Mouse (Mus musculus) heart, embryonic 15.5 days (tissue): ENCODE measurements around the gene Mrs2. TPM values are rescaled to one million over a fixed set of nuclear protein-coding genes. Genes with fewer than 3 reads are reported as not detected.

Experiments used
- ATAC-seq: fragments of 200-750 bp; cut with Nextera tagmentation; replicated peaks from 2 replicates; pipeline ENCODE4 v1.8.0; 2017; ENCODE audit warnings: low read depth, moderate TSS enrichment; ENCODE audit not compliant: insufficient number of reproducible peaks, insufficient read depth, low FRiP score
- H3K27ac ChIP-seq: fragments of 300-500 bp; sonication (generic); 2 replicates; pipeline ENCODE4 v1.5.1; 2015; ENCODE audit warnings: mild to moderate bottlenecking, inconsistent platforms
- H3K27me3 ChIP-seq: fragments of 300-500 bp; sonication (generic); 2 replicates; pipeline ENCODE4 v1.6.1; 2015; ENCODE audit warnings: inconsistent platforms
- H3K36me3 ChIP-seq: fragments of 300-500 bp; sonication (generic); 2 replicates; pipeline ENCODE4 v1.6.1; 2015; ENCODE audit warnings: mild to moderate bottlenecking, inconsistent platforms
- H3K4me1 ChIP-seq: fragments of 300-500 bp; sonication (generic); replicated peaks from 2 replicates; pipeline ENCODE4 v1.6.1; 2015; ENCODE audit warnings: inconsistent platforms
- H3K4me2 ChIP-seq: fragments of 300-500 bp; sonication (generic); 2 replicates; pipeline ENCODE4 v1.6.1; 2015; ENCODE audit warnings: inconsistent platforms, mild to moderate bottlenecking, moderate library complexity
- H3K4me3 ChIP-seq: fragments of 300-500 bp; sonication (generic); 2 replicates; pipeline ENCODE4 v1.5.1; 2015; ENCODE audit warnings: mild to moderate bottlenecking, inconsistent platforms
- H3K9ac ChIP-seq: fragments of 300-500 bp; sonication (generic); 2 replicates; pipeline ENCODE4 v1.6.1; 2015; ENCODE audit warnings: mild to moderate bottlenecking, inconsistent platforms
- H3K9me3 ChIP-seq: fragments of 300-500 bp; sonication (generic); replicated peaks from 2 replicates; pipeline ENCODE4 v1.6.1; 2016; ENCODE audit warnings: inconsistent platforms
- WGBS: fragments of 180-500 bp; shearing (Covaris S2); methylation state at CpG from one replicate; pipeline ENCODE4 v1.1.7; 2015; ENCODE audit warnings: mixed read lengths; 5-methylcytosine and 5-hydroxymethylcytosine counted together
- polyA plus RNA-seq: library from polyadenylated mRNA; unstranded; fragments of >200 nt; fragmentation: Nextera tagmentation; extraction: Ambion mirVana; gene quantifications from 2 replicates; pipeline ENCODE4 v1.2.1, GENCODE M21; 2015

Mrs2 gene
- polyA plus RNA-seq, 1 experiment from 2014 or later, result 13.1 TPM

GRCm38 (mm10) chr13:25023129-25023528 lies 3.0 kb upstream of the Mrs2 start:
- H3K36me3 ChIP-seq, result no peaks in the 10 kb centered on the region
- H3K4me3 ChIP-seq, result no peak overlapping the region
- no peak overlapping the region for H3K4me2 ChIP-seq
- no peaks in the 10 kb centered on the region for H3K27me3 ChIP-seq
- WGBS, result 70% methylated on average over 3 of the region's 3 CpGs
- H3K9ac ChIP-seq, result no peak overlapping the region
- no peak for ATAC-seq
- H3K4me1 ChIP-seq, result peaks cover 13% of the 10 kb centered on the region
- H3K9me3 ChIP-seq, result no peaks in the 10 kb centered on the region
- no peak overlapping the region for H3K27ac ChIP-seq

- WGBS, result 69% methylated on average over 4 of the region's 4 CpGs
- Histone ChIP-seq H3K9me3 (no peaks in the 10 kb centered on the region), H3K27ac (no peak overlapping the region), H3K4me2 (no peak overlapping the region), H3K27me3 (no peaks in the 10 kb centered on the region), H3K9ac (no peak overlapping the region), H3K36me3 (peaks cover 3% of the 10 kb centered on the region; the same call in 1 of the 2 replicates), H3K4me1 (peaks cover 13% of the 10 kb centered on the region), H3K4me3 (no peak overlapping the region)
- ATAC-seq, result no peak
These were observed 2.2 kb upstream of the Mrs2 start for GRCm38 (mm10) chr13:25022386-25022785.

GRCm38 (mm10) chr13:25020540-25020892 lies 337 bp upstream of the Mrs2 start:
- Histone ChIP-seq H3K9me3 (no peaks in the 10 kb centered on the region), H3K36me3 (peaks cover 3% of the 10 kb centered on the region; the same call in 1 of the 2 replicates), H3K4me3 (peak overlapping the region; percentile 74), H3K27me3 (no peaks in the 10 kb centered on the region), H3K4me1 (peaks cover 16% of the 10 kb centered on the region), H3K9ac (peak overlapping the region; percentile 81; the same call in 1 of the 2 replicates), H3K4me2 (peak overlapping the region; percentile 80), H3K27ac (peak overlapping the region; percentile 85)
- no peak for ATAC-seq
- 38% methylated on average over 4 of the region's 4 CpGs for WGBS

GRCm38 (mm10) chr13:25018316-25018715 lies 1.9 kb downstream of the Mrs2 start:
- peaks cover 16% of the 10 kb centered on the region for H3K4me1 ChIP-seq
- peaks cover 3% of the 10 kb centered on the region; the same call in 1 of the 2 replicates for H3K36me3 ChIP-seq
- no peak overlapping the region for H3K9ac ChIP-seq
- no peaks in the 10 kb centered on the region for H3K27me3 ChIP-seq
- 88% methylated on average over 9 of the region's 9 CpGs for WGBS
- H3K4me3 ChIP-seq, result peak overlapping the region; percentile 74
- ATAC-seq, result no peak
- no peak overlapping the region for H3K27ac ChIP-seq
- peak overlapping the region; percentile 80; the same call in 1 of the 2 replicates for H3K4me2 ChIP-seq
- no peaks in the 10 kb centered on the region for H3K9me3 ChIP-seq

- no peaks in the 10 kb centered on the region for H3K4me1 ChIP-seq
- no peaks in the 10 kb centered on the region for H3K9me3 ChIP-seq
- no peak overlapping the region for H3K4me2 ChIP-seq
- WGBS, result 76% methylated on average over 8 of the region's 8 CpGs
- no peaks in the 10 kb centered on the region for H3K27me3 ChIP-seq
- H3K9ac ChIP-seq, result no peak overlapping the region
- H3K27ac ChIP-seq, result no peak overlapping the region
- no peak overlapping the region for H3K4me3 ChIP-seq
- peaks cover 11% of the 10 kb centered on the region for H3K36me3 ChIP-seq
- no peak for ATAC-seq
These were observed 13.1 kb downstream of the Mrs2 start for GRCm38 (mm10) chr13:25007115-25007514.

GRCm38 (mm10) chr13:25002965-25003364 lies 17.2 kb downstream of the Mrs2 start:
- Histone ChIP-seq H3K4me2 (no peak overlapping the region), H3K9ac (no peak overlapping the region), H3K36me3 (peaks cover 48% of the 10 kb centered on the region), H3K4me1 (no peaks in the 10 kb centered on the region), H3K27me3 (no peaks in the 10 kb centered on the region), H3K27ac (no peak overlapping the region), H3K9me3 (no peaks in the 10 kb centered on the region), H3K4me3 (no peak overlapping the region)
- no peak for ATAC-seq

GRCm38 (mm10) chr13:24999538-24999937 lies 20.6 kb downstream of the Mrs2 start:
- H3K36me3 ChIP-seq, result peaks cover 76% of the 10 kb centered on the region
- H3K4me2 ChIP-seq, result no peak overlapping the region
- no peak for ATAC-seq
- no peak overlapping the region for H3K9ac ChIP-seq
- no peaks in the 10 kb centered on the region for H3K4me1 ChIP-seq
- WGBS, result 68% methylated on average over 2 of the region's 2 CpGs
- H3K9me3 ChIP-seq, result no peaks in the 10 kb centered on the region
- H3K27ac ChIP-seq, result no peak overlapping the region
- H3K4me3 ChIP-seq, result no peak overlapping the region
- no peaks in the 10 kb centered on the region for H3K27me3 ChIP-seq

GRCm38 (mm10) chr13:24993160-24993559 lies 27.0 kb downstream of the Mrs2 start:
- Histone ChIP-seq H3K27me3 (no peaks in the 10 kb centered on the region), H3K9ac (no peak overlapping the region), H3K4me2 (no peak overlapping the region), H3K27ac (no peak overlapping the region), H3K36me3 (peaks cover 78% of the 10 kb centered on the region), H3K4me3 (no peak overlapping the region), H3K4me1 (no peaks in the 10 kb centered on the region), H3K9me3 (no peaks in the 10 kb centered on the region)
- no peak for ATAC-seq
- WGBS, result 42% methylated on average over 2 of the region's 2 CpGs

- ATAC-seq, result no peak
- H3K9me3 ChIP-seq, result no peaks in the 10 kb centered on the region
- H3K36me3 ChIP-seq, result peaks cover 37% of the 10 kb centered on the region
- H3K4me3 ChIP-seq, result no peak overlapping the region
- H3K4me2 ChIP-seq, result no peak overlapping the region
- no peak overlapping the region for H3K27ac ChIP-seq
- H3K27me3 ChIP-seq, result no peaks in the 10 kb centered on the region
- 74% methylated on average over 6 of the region's 6 CpGs for WGBS
- H3K9ac ChIP-seq, result no peak overlapping the region
- no peaks in the 10 kb centered on the region for H3K4me1 ChIP-seq
These were observed 31.2 kb downstream of the Mrs2 start for GRCm38 (mm10) chr13:24989006-24989405.

GRCm38 (mm10) chr13:24988391-24988790 lies 31.8 kb downstream of the Mrs2 start:
- no peaks in the 10 kb centered on the region for H3K27me3 ChIP-seq
- no peak overlapping the region for H3K27ac ChIP-seq
- 0 out of 2 replicates have a peak, but pooled peaks have one; percentile 54 for ATAC-seq
- WGBS, result 26% methylated on average over 7 of the region's 7 CpGs
- peaks cover 31% of the 10 kb centered on the region for H3K36me3 ChIP-seq
- no peak overlapping the region for H3K9ac ChIP-seq
- no peak overlapping the region for H3K4me2 ChIP-seq
- H3K4me3 ChIP-seq, result no peak overlapping the region
- H3K4me1 ChIP-seq, result no peaks in the 10 kb centered on the region
- H3K9me3 ChIP-seq, result no peaks in the 10 kb centered on the region

GRCm38 (mm10) chr13:24985435-24985834 lies 34.7 kb downstream of the Mrs2 start:
- Histone ChIP-seq H3K36me3 (peaks cover 8% of the 10 kb centered on the region; the same call in 1 of the 2 replicates), H3K9ac (no peak overlapping the region), H3K4me3 (no peak overlapping the region), H3K27ac (no peak overlapping the region), H3K4me1 (no peaks in the 10 kb centered on the region; the same call in 1 of the 2 replicates), H3K27me3 (no peaks in the 10 kb centered on the region), H3K4me2 (no peak overlapping the region), H3K9me3 (no peaks in the 10 kb centered on the region)
- 50% methylated on average over 2 of the region's 2 CpGs for WGBS
- ATAC-seq, result no peak

GRCm38 (mm10) chr13:24981031-24981430 lies 39.1 kb downstream of the Mrs2 start:
- Histone ChIP-seq H3K9ac (no peak overlapping the region), H3K9me3 (no peaks in the 10 kb centered on the region), H3K36me3 (no peaks in the 10 kb centered on the region), H3K27me3 (no peaks in the 10 kb centered on the region), H3K4me1 (no peaks in the 10 kb centered on the region; the same call in 1 of the 2 replicates), H3K27ac (no peak overlapping the region), H3K4me3 (no peak overlapping the region), H3K4me2 (no peak overlapping the region)
- ATAC-seq, result no peak
- WGBS, result 80% methylated on average over 6 of the region's 6 CpGs
